Mouse (Mus musculus) right cerebral cortex, postnatal 25 days (tissue): ENCODE measurements around the gene Clic6.

Source experiments
- DNase-seq: peaks from one replicate; pipeline ENCODE4 v3.0.0; 2022

Gene Clic6

GRCm38 (mm10) chr16:92485436-92485835 lies at the start of gene Clic6:
Gene Clic6, plus strand, starts transcription at chr16:92485736.
- DNase-seq = no peak

- DNase-seq = no peak
Observed at GRCm38 (mm10) chr16:92439775-92440174, 45.8 kb upstream of the Clic6 start.

DNA sequence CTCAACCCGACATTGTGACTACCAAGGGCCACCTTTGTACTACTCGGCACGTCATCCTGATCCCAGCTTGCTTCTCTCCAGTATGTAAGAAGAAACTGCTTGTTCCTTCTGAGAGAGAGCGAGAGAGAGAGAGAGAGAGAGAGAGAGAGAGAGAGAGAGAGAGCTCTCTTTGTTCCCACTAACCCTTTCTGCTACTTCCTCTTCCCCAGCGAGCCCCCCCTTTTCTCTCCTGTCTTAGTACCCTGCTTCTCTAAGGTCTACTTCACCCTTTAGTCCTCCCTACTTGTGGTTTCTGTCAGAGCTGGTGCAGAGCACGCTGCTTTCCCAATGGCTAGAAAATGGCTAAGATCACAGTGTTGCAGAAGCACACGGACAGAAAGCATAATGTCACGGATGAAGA lies 45.3 kb upstream of the Clic6 start:
- DNase-seq = no peak

DNA sequence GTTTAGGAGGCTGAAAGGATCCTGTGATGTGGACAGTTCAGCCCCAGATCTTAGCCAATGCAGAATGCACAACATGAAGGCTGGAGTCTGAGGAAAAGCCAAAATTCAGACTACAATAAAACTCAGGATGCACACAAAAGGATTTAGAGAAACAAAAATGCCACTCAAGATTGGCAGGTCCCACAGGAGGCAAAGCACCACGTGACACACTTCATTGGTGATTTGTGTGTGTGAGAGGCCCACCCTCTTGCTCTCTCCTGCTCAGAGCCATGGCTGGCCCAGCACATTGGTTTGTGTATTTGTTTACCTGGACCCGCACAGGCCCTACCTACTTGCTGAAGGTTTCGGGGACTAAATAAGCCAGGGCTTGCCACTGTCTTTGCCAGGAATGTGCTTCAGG lies 44.3 kb upstream of the Clic6 start:
- DNase-seq = no peak

DNA sequence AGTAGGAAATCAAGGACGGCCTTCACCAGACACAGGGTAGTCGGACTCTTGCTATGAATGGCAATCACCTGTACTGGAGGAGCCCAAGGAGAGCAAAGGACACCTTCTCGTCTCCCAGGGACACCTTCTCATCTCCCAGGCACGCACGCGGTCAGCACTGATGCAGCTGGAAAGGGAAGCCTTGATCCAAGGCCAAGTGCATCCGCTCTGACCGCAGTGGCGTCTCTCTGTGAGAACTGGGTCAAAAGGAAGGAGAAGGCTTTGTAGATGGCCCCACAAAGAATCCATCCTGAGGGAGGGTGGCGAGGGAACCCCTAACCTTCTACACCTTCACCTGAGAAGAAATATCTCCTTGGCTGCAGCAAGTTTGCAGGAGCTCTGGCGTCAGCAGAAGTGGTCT lies 43.4 kb upstream of the Clic6 start:
- DNase-seq = no peak

DNA sequence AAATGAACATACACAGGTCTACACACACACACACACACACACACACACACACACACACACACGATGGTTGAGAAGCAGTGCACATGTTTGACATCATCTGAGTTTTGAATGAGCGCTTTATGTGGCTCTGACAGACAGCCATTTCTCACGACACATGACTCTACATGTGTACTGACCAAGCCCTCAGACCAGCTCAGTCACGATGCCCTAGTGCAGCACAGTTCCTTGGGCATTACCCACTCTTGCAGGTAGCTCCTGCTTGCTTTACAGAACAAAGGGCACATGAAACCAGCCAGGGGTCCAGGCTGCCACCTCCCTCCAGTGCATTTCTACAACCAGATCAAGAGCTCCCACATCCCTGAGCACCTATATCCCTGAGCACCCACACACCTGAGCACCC lies 42.6 kb upstream of the Clic6 start:
- DNase-seq = no peak

DNA sequence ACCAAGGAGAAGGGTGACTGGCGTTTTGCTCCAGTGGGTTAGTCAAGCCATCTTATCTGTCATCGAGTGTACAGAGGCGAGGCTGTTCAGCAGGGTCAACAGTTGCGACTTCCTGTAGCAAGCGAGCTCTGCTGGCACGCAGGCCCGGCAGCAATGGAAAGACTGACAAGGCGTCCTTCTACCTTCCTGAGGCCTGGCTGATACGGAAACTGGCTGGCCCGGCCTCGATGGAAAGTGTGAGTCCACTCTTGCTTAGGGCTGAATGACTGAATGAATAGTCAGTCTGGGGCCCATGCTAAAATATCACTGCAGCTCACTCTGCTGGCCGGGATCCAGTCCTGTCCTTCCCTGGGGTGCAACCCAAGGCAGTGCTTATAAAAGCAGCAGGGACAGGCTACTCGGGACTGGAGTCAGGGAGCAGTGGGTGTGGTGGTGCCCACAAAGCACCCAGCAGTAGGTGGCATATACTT lies 41.9 kb upstream of the Clic6 start:
- DNase-seq = no peak

GRCm38 (mm10) chr16:92445377-92445776 lies 40.2 kb upstream of the Clic6 start:
- DNase-seq = no peak

GRCm38 (mm10) chr16:92449080-92449479 lies 36.5 kb upstream of the Clic6 start:
- DNase-seq = no peak

DNA sequence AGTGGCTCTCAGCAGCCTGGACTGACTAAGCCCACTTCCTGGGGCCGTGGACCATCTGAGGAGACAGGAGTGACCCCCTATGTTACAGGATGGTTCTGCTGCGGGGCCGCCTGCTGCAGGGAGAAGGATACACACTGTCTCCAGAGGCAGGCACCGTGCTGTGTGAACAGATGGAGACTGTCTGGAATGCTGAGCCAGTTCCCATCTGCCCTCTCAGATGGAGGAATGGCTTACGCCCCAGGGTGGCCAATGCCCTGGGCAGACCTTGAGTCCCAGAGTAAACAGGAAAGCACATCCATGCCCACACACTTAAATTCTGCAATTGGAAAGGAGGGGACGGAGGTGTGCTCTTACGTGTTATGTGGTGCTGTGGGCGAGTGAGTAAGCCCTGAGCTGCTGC lies 35.2 kb upstream of the Clic6 start:
- no peak for DNase-seq

DNA sequence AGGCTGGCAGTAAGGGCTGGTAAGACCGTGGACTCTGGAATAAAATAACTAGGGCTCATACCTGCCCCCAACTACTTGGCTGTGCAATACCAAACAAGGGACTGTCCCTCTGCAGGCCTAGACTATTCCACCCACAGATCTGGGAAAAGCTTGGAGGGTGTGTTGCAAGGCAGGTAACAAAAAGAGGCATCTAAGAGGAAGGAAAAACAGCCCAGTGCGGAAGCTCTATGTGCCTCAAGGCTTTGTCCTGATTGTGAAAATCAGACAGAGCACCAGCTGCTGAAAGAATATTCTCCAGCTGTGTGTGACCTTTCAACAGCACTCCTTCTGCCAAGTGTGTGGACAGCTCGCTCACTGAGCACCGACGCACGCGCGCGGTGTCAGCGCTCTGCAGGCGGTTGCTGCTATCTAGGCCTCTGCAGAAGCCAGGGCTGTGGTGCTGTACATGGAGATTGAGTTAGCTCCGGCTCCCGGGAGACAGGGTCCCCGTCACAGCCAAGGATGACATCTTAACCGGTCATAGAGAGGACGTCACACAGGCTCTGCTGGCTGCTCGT lies 33.9 kb upstream of the Clic6 start:
- DNase-seq = no peak

DNA sequence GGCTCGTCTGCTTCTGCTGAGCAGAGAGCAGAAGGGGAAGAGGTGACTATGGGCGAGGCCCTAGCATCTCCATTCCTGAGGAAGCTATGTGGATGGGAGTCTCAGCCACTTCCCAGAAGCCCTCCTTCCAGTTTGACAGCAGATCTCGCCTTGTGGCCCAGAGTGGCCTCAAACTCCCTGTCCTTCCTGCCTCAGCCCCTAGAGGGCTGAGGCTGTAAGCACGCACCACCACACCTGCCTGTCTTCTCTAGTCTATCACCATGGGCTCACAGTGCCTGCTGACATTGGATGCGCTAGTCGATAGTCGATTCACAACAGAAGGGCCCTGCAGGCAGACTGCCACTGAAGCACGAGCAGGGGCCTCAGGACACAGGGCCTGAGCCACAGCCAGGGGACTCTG lies 32.9 kb upstream of the Clic6 start:
- DNase-seq = no peak

- DNase-seq = no peak
Observed at GRCm38 (mm10) chr16:92454002-92454401, 31.5 kb upstream of the Clic6 start.

GRCm38 (mm10) chr16:92454495-92454894 lies 31.0 kb upstream of the Clic6 start:
- no peak for DNase-seq

DNA sequence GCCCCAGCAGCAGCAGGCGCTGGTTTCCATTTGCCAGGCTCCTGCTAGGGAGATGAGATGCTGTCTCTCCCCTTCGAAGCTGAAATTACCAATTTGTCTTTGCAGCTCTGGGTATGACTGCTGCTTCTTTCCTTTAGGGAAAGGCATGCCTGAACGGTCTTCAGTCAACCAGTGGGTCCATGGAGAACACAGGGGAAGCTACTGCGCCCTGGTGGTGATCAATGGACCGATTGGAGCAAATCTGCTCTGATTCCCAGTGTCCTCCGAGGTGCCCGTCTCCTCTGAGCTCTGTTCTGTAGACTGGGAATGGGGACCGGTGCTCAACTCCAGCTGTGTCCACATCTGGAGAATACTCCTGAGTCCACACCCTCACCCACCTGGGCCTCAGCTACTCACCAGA lies 30.0 kb upstream of the Clic6 start:
- no peak for DNase-seq

GRCm38 (mm10) chr16:92455969-92456368 lies 29.6 kb upstream of the Clic6 start:
- DNase-seq = no peak

GRCm38 (mm10) chr16:92457594-92457993 lies 27.9 kb upstream of the Clic6 start:
- peak; percentile 53 for DNase-seq

DNA sequence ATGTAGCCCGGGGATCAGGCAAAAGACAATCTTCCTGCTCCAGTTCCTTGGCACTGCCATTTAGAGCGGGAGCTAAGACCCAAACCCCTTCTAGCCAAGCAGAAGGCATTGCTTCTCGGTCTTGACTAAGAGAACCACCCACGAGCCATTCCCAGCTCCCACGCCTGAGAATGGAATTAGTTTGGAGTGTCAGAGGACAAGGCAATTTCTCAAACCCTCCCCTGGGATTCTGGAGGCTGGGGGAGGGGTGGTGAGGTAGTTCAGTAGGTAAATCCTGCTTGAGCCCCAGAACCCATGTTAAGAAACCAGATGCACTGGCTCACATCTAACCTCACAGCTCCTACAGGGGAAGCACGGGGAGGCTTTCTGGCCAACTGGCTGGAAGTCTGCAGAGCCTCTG lies 24.1 kb upstream of the Clic6 start:
- no peak for DNase-seq

GRCm38 (mm10) chr16:92464390-92464972 lies 21.1 kb upstream of the Clic6 start:
- DNase-seq = no peak

DNA sequence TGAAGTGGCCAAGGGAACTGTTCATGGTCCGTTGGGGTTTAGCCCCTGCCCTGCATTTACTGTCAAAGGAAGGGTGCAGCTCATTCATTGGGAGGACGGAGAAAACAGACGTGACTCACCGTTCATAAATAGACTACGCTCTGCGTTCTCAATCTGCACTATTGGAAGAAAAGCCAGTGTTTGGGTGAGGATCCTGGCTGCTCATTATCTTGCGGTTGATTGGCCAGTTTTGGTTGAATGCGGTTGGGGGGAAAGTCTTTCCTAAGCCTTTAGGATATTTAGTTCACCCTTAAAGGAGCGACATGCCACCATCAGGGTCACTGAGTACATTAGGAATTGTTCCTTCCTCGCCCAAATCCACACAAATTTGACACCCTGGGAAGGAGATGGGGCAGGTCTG lies 20.3 kb upstream of the Clic6 start:
- DNase-seq = no peak

DNA sequence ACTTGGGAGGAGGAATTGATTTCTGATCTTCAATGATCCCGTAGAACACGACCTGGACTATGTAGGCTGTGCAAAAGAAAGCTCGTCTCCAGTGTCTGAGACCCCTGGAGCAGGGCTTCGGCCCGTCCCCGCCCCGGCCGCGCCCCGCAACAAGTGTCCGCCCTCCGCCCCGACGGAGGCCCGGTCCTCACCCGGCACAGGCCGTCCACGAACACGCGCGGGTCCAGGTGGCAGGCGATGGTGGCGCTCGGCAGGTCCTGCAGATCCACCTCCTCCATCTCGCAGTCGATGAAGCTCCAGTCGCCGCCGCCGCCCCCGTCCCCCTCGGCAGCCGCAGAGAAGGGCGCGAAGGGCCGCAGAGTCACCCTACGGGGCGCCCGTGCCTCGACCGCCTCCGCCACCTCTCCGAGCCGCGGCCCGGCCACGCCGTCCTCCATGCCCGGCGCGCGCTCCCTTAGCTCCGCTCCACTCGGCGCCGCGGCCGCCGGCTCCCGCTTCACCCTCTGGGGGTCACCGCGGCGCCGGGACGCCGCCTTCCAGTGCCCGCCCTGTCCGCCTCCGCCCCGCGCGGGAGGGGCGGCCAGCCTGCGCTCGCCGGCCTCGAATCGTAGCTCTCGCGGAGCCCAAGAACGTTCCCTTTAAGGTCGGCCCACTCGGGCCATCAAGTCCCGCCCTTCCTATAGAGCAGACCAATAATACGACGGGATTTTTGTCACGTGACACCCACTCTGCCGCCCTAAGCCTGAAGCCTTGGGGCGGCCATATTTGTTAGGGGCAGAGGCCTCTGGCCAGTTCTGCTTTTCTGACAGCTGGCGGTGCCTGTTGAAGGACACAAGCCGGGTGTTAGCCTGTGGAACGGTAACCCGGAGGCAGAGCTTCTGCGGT lies 19.7 kb upstream of the Clic6 start:
- peak; percentile 98 for DNase-seq

DNA sequence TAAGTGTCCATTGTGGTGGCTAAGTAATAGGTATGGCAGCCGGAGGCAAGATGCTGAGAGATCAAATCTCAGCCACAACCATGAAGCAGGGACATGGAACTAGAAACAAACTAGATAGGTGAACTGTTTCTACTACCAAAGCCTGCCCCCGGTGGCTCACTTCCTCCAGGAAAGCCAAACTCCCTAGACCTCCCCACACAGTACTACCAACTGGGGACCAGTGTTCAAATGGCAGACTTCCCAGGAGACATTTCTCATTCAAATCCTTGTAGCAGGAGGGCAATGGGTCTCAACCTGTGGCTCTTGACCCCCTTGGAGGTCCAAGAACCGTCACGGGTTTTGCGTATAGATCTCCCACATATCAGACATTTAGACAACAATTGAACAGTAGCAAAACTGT lies 18.5 kb upstream of the Clic6 start:
- no peak for DNase-seq

GRCm38 (mm10) chr16:92468459-92468858 lies 17.1 kb upstream of the Clic6 start:
- no peak for DNase-seq

- DNase-seq = no peak
Observed at GRCm38 (mm10) chr16:92470706-92471105, 14.8 kb upstream of the Clic6 start, which contains the start of gene Rcan1. Gene Rcan1, minus strand, starts transcription at chr16:92470867.
